11 mouse cellular contexts compared by ENCODE assay signal in the genomic region with DNA sequence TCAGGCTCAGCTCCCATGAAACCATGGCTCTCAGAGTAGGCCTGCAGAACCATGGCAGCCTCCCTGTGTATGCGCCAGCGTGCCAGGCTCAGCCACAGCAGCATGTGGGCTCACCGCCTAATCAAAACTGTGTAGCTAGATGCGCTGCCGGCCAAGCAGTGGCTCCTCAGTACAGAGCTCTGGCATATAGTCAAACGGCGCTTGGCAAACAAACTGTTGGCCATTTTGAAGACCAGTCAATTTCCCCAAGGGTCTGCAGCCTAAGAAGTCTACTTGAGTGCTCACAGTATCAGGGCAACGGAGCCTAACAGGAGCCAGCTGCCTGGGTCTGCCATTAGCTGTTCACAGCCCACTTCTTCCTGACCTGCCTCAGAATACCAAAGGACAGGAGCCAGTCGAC.
DNase-seq lines count a peak whose midpoint lies in the region; ATAC-seq and TF ChIP-seq lines count a peak whose summit lies in the region.
"Had no signal": no experiment of that assay in that cellular context is flagged by ENCODE, and none has a peak within 500 bp of the region (broad histone marks: within the 10 kb centered on the region; RNA-seq: fewer than 3 reads in every experiment).

No protein-coding gene starts in this region.

- H3K4me1 ChIP-seq in forebrain, embryonic 14.5 days (ENCODE audit: control insufficient read depth, insufficient read depth, low read length) = no peaks in the 10 kb centered on the region
- H3K4me1 ChIP-seq in forebrain, embryonic 12.5 days = no peaks in the 10 kb centered on the region
- H3K4me1 ChIP-seq in hindbrain, embryonic 16.5 days (ENCODE audit: control insufficient read depth, insufficient read depth, low read depth, low read length) = no peaks in the 10 kb centered on the region
- H3K4me1 ChIP-seq in midbrain, postnatal 0 days (ENCODE audit: insufficient read depth, low read length) = no peaks in the 10 kb centered on the region
- H3K4me1 ChIP-seq: liver, embryonic 13.5 days had no signal

- DNase-seq in forebrain, embryonic 14.5 days (ENCODE audit: low spot score) = peak; percentile 54
- DNase-seq in layer of hippocampus, adult 11-12 months (ENCODE audit: low spot score) = peak; percentile 72
- DNase-seq in layer of hippocampus, adult 9-10 months (ENCODE audit: low spot score) = no peak
- peak; percentile 94 for DNase-seq in midbrain, postnatal 0 days (ENCODE audit: low spot score)
- DNase-seq in spleen, postnatal 4 days (ENCODE audit: low spot score in 2 of 2) = no peak
- DNase-seq: liver, embryonic 13.5 days; thymus, postnatal 25 days had no signal

- no peak for ATAC-seq in forebrain, embryonic 14.5 days
- no peak for ATAC-seq in forebrain, embryonic 12.5 days (ENCODE audit: low FRiP score)
- ATAC-seq in hindbrain, embryonic 16.5 days = peak; percentile 87
- ATAC-seq in midbrain, postnatal 0 days (ENCODE audit: low FRiP score) = no peak
- no peak for ATAC-seq in activated CD4-positive, CD25-positive, alpha-beta regulatory T cell, adult 4 months

- H3K9me3 ChIP-seq in forebrain, embryonic 14.5 days (replicated peaks; ENCODE audit: control insufficient read depth, low read length) = no peaks in the 10 kb centered on the region
- no peaks in the 10 kb centered on the region for H3K9me3 ChIP-seq in forebrain, embryonic 12.5 days
- H3K9me3 ChIP-seq in hindbrain, embryonic 16.5 days (ENCODE audit: control insufficient read depth, low read length) = no peaks in the 10 kb centered on the region
- H3K9me3 ChIP-seq in midbrain, postnatal 0 days (ENCODE audit: low read length) = no peaks in the 10 kb centered on the region
- H3K9me3 ChIP-seq: heart, embryonic 15.5 days; liver, embryonic 13.5 days had no signal

- H3K36me3 ChIP-seq in forebrain, embryonic 14.5 days (ENCODE audit: control insufficient read depth, insufficient read depth, low read length) = no peaks in the 10 kb centered on the region
- peaks cover 7% of the 10 kb centered on the region; the same call in 1 of the 2 replicates for H3K36me3 ChIP-seq in forebrain, embryonic 12.5 days (replicated peaks)
- no peaks in the 10 kb centered on the region for H3K36me3 ChIP-seq in hindbrain, embryonic 16.5 days (ENCODE audit: control insufficient read depth, insufficient read depth, low read length)
- H3K36me3 ChIP-seq in midbrain, postnatal 0 days (ENCODE audit: insufficient read depth, low read length) = peaks cover 3% of the 10 kb centered on the region; the same call in 1 of the 2 replicates
- H3K36me3 ChIP-seq: heart, embryonic 15.5 days; liver, embryonic 13.5 days had no signal

- H3K4me3 ChIP-seq in forebrain, embryonic 14.5 days (ENCODE audit: low read depth, low read length) = no peak overlapping the region
- H3K4me3 ChIP-seq in forebrain, embryonic 12.5 days (replicated peaks) = no peak overlapping the region
- H3K4me3 ChIP-seq in hindbrain, embryonic 16.5 days (ENCODE audit: low read length) = no peak overlapping the region
- no peak overlapping the region for H3K4me3 ChIP-seq in midbrain, postnatal 0 days (ENCODE audit: low read depth, low read length)
- H3K4me3 ChIP-seq: heart, embryonic 15.5 days; liver, embryonic 13.5 days had no signal

- 88% methylated on average over 9 of the region's 9 CpGs for WGBS in forebrain, embryonic 14.5 days
- WGBS in forebrain, embryonic 12.5 days = 94% methylated on average over 9 of the region's 9 CpGs
- WGBS in hindbrain, embryonic 16.5 days = 51% methylated on average over 9 of the region's 9 CpGs
- WGBS in midbrain, postnatal 0 days = 81% methylated on average over 9 of the region's 9 CpGs

- no peaks in the 10 kb centered on the region for H3K27me3 ChIP-seq in forebrain, embryonic 14.5 days (replicated peaks; ENCODE audit: control insufficient read depth, insufficient read depth, low read length)
- no peaks in the 10 kb centered on the region for H3K27me3 ChIP-seq in forebrain, embryonic 12.5 days
- H3K27me3 ChIP-seq in hindbrain, embryonic 16.5 days (replicated peaks; ENCODE audit: control insufficient read depth, insufficient read depth, low read length) = no peaks in the 10 kb centered on the region
- H3K27me3 ChIP-seq in midbrain, postnatal 0 days (ENCODE audit: insufficient read depth, low read length) = no peaks in the 10 kb centered on the region
- H3K27me3 ChIP-seq: heart, embryonic 15.5 days; liver, embryonic 13.5 days had no signal

- no peak for TF ChIP-seq CTCF in midbrain, postnatal 0 days (IDR thresholded peaks at IDR 0.05)

- no peak overlapping the region for H3K27ac ChIP-seq in forebrain, embryonic 14.5 days (ENCODE audit: low read depth, low read length)
- H3K27ac ChIP-seq in forebrain, embryonic 12.5 days = no peak overlapping the region
- peak overlapping the region; percentile 50; the same call in 1 of the 2 replicates for H3K27ac ChIP-seq in hindbrain, embryonic 16.5 days (ENCODE audit: low read depth, low read length)
- H3K27ac ChIP-seq in midbrain, postnatal 0 days (ENCODE audit: low read depth, low read length) = no peak overlapping the region
- H3K27ac ChIP-seq: heart, embryonic 15.5 days; liver, embryonic 13.5 days had no signal

- H3K4me2 ChIP-seq in forebrain, embryonic 14.5 days (ENCODE audit: low read length) = no peak overlapping the region
- H3K4me2 ChIP-seq in forebrain, embryonic 12.5 days = no peak overlapping the region
- H3K4me2 ChIP-seq in hindbrain, embryonic 16.5 days (ENCODE audit: low read length) = no peak overlapping the region
- H3K4me2 ChIP-seq in midbrain, postnatal 0 days (ENCODE audit: low read depth, low read length, poor library complexity, severe bottlenecking) = no peak overlapping the region
- H3K4me2 ChIP-seq: heart, embryonic 15.5 days; liver, embryonic 13.5 days had no signal

- no peak overlapping the region for H3K9ac ChIP-seq in forebrain, embryonic 14.5 days (ENCODE audit: low read length)
- no peak overlapping the region for H3K9ac ChIP-seq in forebrain, embryonic 12.5 days
- H3K9ac ChIP-seq in hindbrain, embryonic 16.5 days (ENCODE audit: low read depth, low read length) = no peak overlapping the region
- H3K9ac ChIP-seq in midbrain, postnatal 0 days (replicated peaks; ENCODE audit: low read length, poor library complexity, severe bottlenecking) = no peak overlapping the region
- H3K9ac ChIP-seq: heart, embryonic 15.5 days; liver, embryonic 13.5 days had no signal

Comparison
In these comparisons a context has a peak if more than half of its experiments do, and no peak if none do; other contexts are left out.
1. DNase-seq: peak in forebrain, embryonic 14.5 days (single experiment), layer of hippocampus, adult 11-12 months (single experiment) and midbrain, postnatal 0 days (single experiment); none in layer of hippocampus, adult 9-10 months (single experiment) and spleen, postnatal 4 days (0 of 2).